In genomic region chr11:91530737-91531136, GRCm38 (mm10) we compare ENCODE assay signal across 25 mouse cellular contexts. TPM values are rescaled to one million over a fixed set of nuclear protein-coding genes. Genes with fewer than 3 reads are reported as not detected.
A peak's percentile ranks its signal among the peaks of the same experiment; 100 is the strongest.
DNase-seq lines count a peak whose midpoint lies in the region; ATAC-seq lines count a peak whose summit lies in the region.
"Had no signal": no experiment of that assay in that cellular context is flagged by ENCODE, and none has a peak within 500 bp of the region (broad histone marks: within the 10 kb centered on the region; RNA-seq: fewer than 3 reads in every experiment).

No protein-coding gene starts in this region.

- ATAC-seq in hindbrain, embryonic 14.5 days (ENCODE audit: low FRiP score): no peak
- ATAC-seq in hindbrain, embryonic 16.5 days: no peak
- ATAC-seq: forebrain, embryonic 16.5 days; inflammation-experienced regulatory T-cells, adult 6 months had no signal

- no peaks in the 10 kb centered on the region for H3K4me1 ChIP-seq in hindbrain, embryonic 14.5 days (replicated peaks; ENCODE audit: control insufficient read depth, insufficient read depth, low read length)
- no peaks in the 10 kb centered on the region for H3K4me1 ChIP-seq in hindbrain, embryonic 16.5 days (ENCODE audit: control insufficient read depth, insufficient read depth, low read depth, low read length)
- H3K4me1 ChIP-seq: embryonic facial prominence, embryonic 13.5 days; forebrain, embryonic 12.5 days; heart, embryonic 13.5 days; hindbrain, embryonic 13.5 days had no signal

- WGBS in hindbrain, embryonic 14.5 days: 68% methylated on average over 4 of the region's 4 CpGs
- WGBS in hindbrain, embryonic 16.5 days: 62% methylated on average over 4 of the region's 4 CpGs

- H3K4me2 ChIP-seq in hindbrain, embryonic 14.5 days (replicated peaks): no peak overlapping the region
- H3K4me2 ChIP-seq in hindbrain, embryonic 16.5 days (ENCODE audit: low read length): no peak overlapping the region
- H3K4me2 ChIP-seq: embryonic facial prominence, embryonic 13.5 days; forebrain, embryonic 12.5 days; heart, embryonic 13.5 days; hindbrain, embryonic 13.5 days had no signal

- intact Hi-C loops in left cerebral cortex, postnatal 25 days (cut with DNase I): no loop called here
- intact Hi-C loops in left cerebral cortex, postnatal 4 days (cut with DNase I): no loop called here

- no peaks in the 10 kb centered on the region for H3K9me3 ChIP-seq in hindbrain, embryonic 14.5 days (ENCODE audit: control insufficient read depth, low read length)
- H3K9me3 ChIP-seq in hindbrain, embryonic 16.5 days (ENCODE audit: control insufficient read depth, low read length): no peaks in the 10 kb centered on the region
- H3K9me3 ChIP-seq: embryonic facial prominence, embryonic 13.5 days; forebrain, embryonic 12.5 days; heart, embryonic 13.5 days; hindbrain, embryonic 13.5 days had no signal

- no peak overlapping the region for H3K4me3 ChIP-seq in hindbrain, embryonic 14.5 days (replicated peaks; ENCODE audit: low read length)
- no peak overlapping the region for H3K4me3 ChIP-seq in hindbrain, embryonic 16.5 days (ENCODE audit: low read length)
- H3K4me3 ChIP-seq: embryonic facial prominence, embryonic 13.5 days; forebrain, embryonic 12.5 days; gastrocnemius, adult 2 months; heart, embryonic 13.5 days; hindbrain, embryonic 13.5 days had no signal

- peak; percentile 26 for DNase-seq in hindbrain, embryonic 14.5 days (ENCODE audit: low spot score)
- peak; percentile 2 to 44 for DNase-seq in left cerebral cortex, postnatal 25 days (ENCODE audit: low spot score in 2 of 2)
- DNase-seq in left cerebral cortex, postnatal 4 days: no peak
- peak; percentile 4 for DNase-seq in right cerebral cortex, postnatal 25 days
- DNase-seq in right cerebral cortex, postnatal 10 days (ENCODE audit: low spot score in 2 of 2): no peak
- no peak for DNase-seq in kidney, postnatal 25 days
- DNase-seq: adrenal gland, adult 2 months; adrenal gland, postnatal 25 days; cerebellum, adult 11 months; cerebellum, adult 8-10 months; cerebellum, postnatal 36 days; gastrocnemius, adult 2 months; gastrocnemius, postnatal 25 days; heart, postnatal 36 days had no signal

- no peaks in the 10 kb centered on the region for H3K27me3 ChIP-seq in hindbrain, embryonic 14.5 days (ENCODE audit: control insufficient read depth, insufficient read depth, low read length)
- H3K27me3 ChIP-seq in hindbrain, embryonic 16.5 days (replicated peaks; ENCODE audit: control insufficient read depth, insufficient read depth, low read length): no peaks in the 10 kb centered on the region
- H3K27me3 ChIP-seq: CH12.LX; embryonic facial prominence, embryonic 13.5 days; forebrain, embryonic 12.5 days; heart, embryonic 13.5 days; hindbrain, embryonic 13.5 days had no signal

- H3K36me3 ChIP-seq in hindbrain, embryonic 14.5 days (replicated peaks; ENCODE audit: control insufficient read depth, insufficient read depth): no peaks in the 10 kb centered on the region
- no peaks in the 10 kb centered on the region for H3K36me3 ChIP-seq in hindbrain, embryonic 16.5 days (ENCODE audit: control insufficient read depth, insufficient read depth, low read length)
- H3K36me3 ChIP-seq: embryonic facial prominence, embryonic 13.5 days; forebrain, embryonic 12.5 days; heart, embryonic 13.5 days; hindbrain, embryonic 13.5 days had no signal

- H3K27ac ChIP-seq in hindbrain, embryonic 14.5 days: no peak overlapping the region
- H3K27ac ChIP-seq in hindbrain, embryonic 16.5 days (ENCODE audit: low read depth, low read length): no peak overlapping the region
- H3K27ac ChIP-seq: embryonic facial prominence, embryonic 13.5 days; forebrain, embryonic 12.5 days; gastrocnemius, adult 2 months; heart, embryonic 13.5 days; hindbrain, embryonic 13.5 days had no signal

- H3K9ac ChIP-seq in hindbrain, embryonic 14.5 days: no peak overlapping the region
- no peak overlapping the region for H3K9ac ChIP-seq in hindbrain, embryonic 16.5 days (ENCODE audit: low read depth, low read length)
- H3K9ac ChIP-seq: embryonic facial prominence, embryonic 13.5 days; forebrain, embryonic 12.5 days; heart, embryonic 13.5 days; hindbrain, embryonic 13.5 days had no signal

RNA-seq across cellular contexts. Expression of gene Kif2b, which starts 46.6 kb away (rescaled TPM):
- polyA plus RNA-seq in hindbrain, embryonic 14.5 days (2014; fragmentation: Nextera tagmentation; extraction: Ambion mirVana): not detected in 2 replicates
- polyA plus RNA-seq in hindbrain, embryonic 16.5 days (2015; fragmentation: Nextera tagmentation; extraction: Ambion mirVana): not detected in 2 replicates
- not detected for total RNA-seq in left cerebral cortex, postnatal 25 days (2021)
- total RNA-seq in left cerebral cortex, postnatal 4 days (2021): not detected
- total RNA-seq: adrenal gland, adult 2 months; adrenal gland, postnatal 25 days; CH12.LX; gastrocnemius, adult 2 months; gastrocnemius, postnatal 25 days; granulocyte monocyte progenitor cell, adult 5-6 weeks; heart, adult 8-10 months; heart, postnatal 36 days had no signal
- polyA plus RNA-seq: adrenal gland, adult 2 months; embryonic facial prominence, embryonic 13.5 days; forebrain, embryonic 12.5 days; forebrain, embryonic 16.5 days; heart, embryonic 13.5 days; heart, postnatal 0 days; hindbrain, embryonic 13.5 days; inflammation-experienced regulatory T-cells, adult 6 months had no signal

Comparison
In these comparisons a context has a peak if more than half of its experiments do, and no peak if none do; other contexts are left out.
1. DNase-seq: peak in hindbrain, embryonic 14.5 days (single experiment), left cerebral cortex, postnatal 25 days (2 of 2) and right cerebral cortex, postnatal 25 days (single experiment); none in left cerebral cortex, postnatal 4 days (single experiment), right cerebral cortex, postnatal 10 days (0 of 2) and kidney, postnatal 25 days (0 of 2).